Mouse (Mus musculus) heart, embryonic 10.5 days (tissue): ENCODE results near the gene Parp6. TPM values are rescaled to one million over a fixed set of nuclear protein-coding genes. Genes with fewer than 3 reads are reported as not detected.
A peak's percentile ranks its signal among the peaks of the same experiment; 100 is the strongest.

Source experiments
- DNase-seq: peaks from one replicate; pipeline ENCODE4 v3.0.0-alpha.2; 2017; ENCODE audit warnings: low spot score
- H3K27ac ChIP-seq: fragments of 300-500 bp; sonication (generic); 2 replicates; pipeline ENCODE4 v1.5.1; 2016; ENCODE audit warnings: mild to moderate bottlenecking
- H3K27me3 ChIP-seq: fragments of 300-500 bp; sonication (generic); 2 replicates; pipeline ENCODE4 v1.6.1; 2016; ENCODE audit warnings: mild to moderate bottlenecking; ENCODE audit not compliant: poor library complexity, insufficient read depth, severe bottlenecking
- H3K36me3 ChIP-seq: fragments of 300-500 bp; sonication (generic); 2 replicates; pipeline ENCODE4 v1.6.1; 2016; ENCODE audit warnings: mild to moderate bottlenecking, moderate library complexity
- H3K4me1 ChIP-seq: fragments of 300-500 bp; sonication (generic); 2 replicates; pipeline ENCODE4 v1.6.1; 2016; ENCODE audit warnings: mild to moderate bottlenecking
- H3K4me3 ChIP-seq: fragments of 300-500 bp; sonication (generic); 2 replicates; pipeline ENCODE4 v1.5.1; 2016; ENCODE audit warnings: mild to moderate bottlenecking, moderate library complexity
- H3K9me3 ChIP-seq: fragments of 300-500 bp; sonication (generic); 2 replicates; pipeline ENCODE4 v1.6.1; 2016; ENCODE audit warnings: mild to moderate bottlenecking, moderate library complexity
- WGBS: fragments of 180-500 bp; shearing (Covaris S2); methylation state at CpG from one replicate; pipeline ENCODE4 v1.1.7; 2016; 5-methylcytosine and 5-hydroxymethylcytosine counted together
- polyA plus RNA-seq: library from polyadenylated mRNA; unstranded; fragments of >200 nt; fragmentation: Nextera tagmentation; extraction: Ambion mirVana; gene quantifications from 2 replicates; pipeline ENCODE4 v1.2.1, GENCODE M21; 2016

Parp6 gene
- polyA plus RNA-seq, 1 experiment from 2014 or later, result 23.9 TPM

GRCm38 (mm10) chr9:59615797-59616196, 1.3 kb upstream of the Parp6 start:
- no peak overlapping the region for H3K27ac ChIP-seq
- no peaks in the 10 kb centered on the region for H3K27me3 ChIP-seq
- H3K36me3 ChIP-seq, result no peaks in the 10 kb centered on the region
- 82% methylated on average over 2 of the region's 2 CpGs for WGBS
- peaks cover 15% of the 10 kb centered on the region for H3K4me1 ChIP-seq
- DNase-seq, result no peak
- no peak overlapping the region for H3K4me3 ChIP-seq
- no peaks in the 10 kb centered on the region for H3K9me3 ChIP-seq

GRCm38 (mm10) chr9:59617307-59617973, 356 bp downstream of the Parp6 start:
- no peak for DNase-seq
- H3K4me1 ChIP-seq, result peaks cover 15% of the 10 kb centered on the region
- no peaks in the 10 kb centered on the region for H3K9me3 ChIP-seq
- peaks cover 6% of the 10 kb centered on the region for H3K36me3 ChIP-seq
- H3K4me3 ChIP-seq, result peak overlapping the region; percentile 93
- WGBS, result under 1% methylated on average over 58 of the region's 58 CpGs
- peak overlapping the region; percentile 97 for H3K27ac ChIP-seq
- no peaks in the 10 kb centered on the region for H3K27me3 ChIP-seq

GRCm38 (mm10) chr9:59638372-59638771, 21.3 kb downstream of the Parp6 start:
- H3K4me3 ChIP-seq, result no peak overlapping the region
- 71% methylated on average over 1 of the region's 1 CpGs for WGBS
- DNase-seq, result no peak
- no peaks in the 10 kb centered on the region for H3K27me3 ChIP-seq
- no peaks in the 10 kb centered on the region for H3K4me1 ChIP-seq
- H3K27ac ChIP-seq, result no peak overlapping the region
- H3K36me3 ChIP-seq, result peaks cover 70% of the 10 kb centered on the region
- H3K9me3 ChIP-seq, result no peaks in the 10 kb centered on the region

GRCm38 (mm10) chr9:59639936-59640335, 22.9 kb downstream of the Parp6 start:
- Histone ChIP-seq H3K9me3 (no peaks in the 10 kb centered on the region), H3K27me3 (no peaks in the 10 kb centered on the region), H3K27ac (no peak overlapping the region), H3K4me1 (no peaks in the 10 kb centered on the region), H3K4me3 (no peak overlapping the region), H3K36me3 (peaks cover 54% of the 10 kb centered on the region)
- 85% methylated on average over 4 of the region's 4 CpGs for WGBS
- DNase-seq, result no peak

- no peaks in the 10 kb centered on the region for H3K27me3 ChIP-seq
- H3K27ac ChIP-seq, result no peak overlapping the region
- H3K4me1 ChIP-seq, result no peaks in the 10 kb centered on the region
- DNase-seq, result no peak
- 83% methylated on average over 2 of the region's 2 CpGs for WGBS
- no peak overlapping the region for H3K4me3 ChIP-seq
- H3K9me3 ChIP-seq, result no peaks in the 10 kb centered on the region
- peaks cover 40% of the 10 kb centered on the region for H3K36me3 ChIP-seq
Measured at GRCm38 (mm10) chr9:59641320-59641719, 24.2 kb downstream of the Parp6 start.

GRCm38 (mm10) chr9:59649911-59650310, 32.8 kb downstream of the Parp6 start:
- no peaks in the 10 kb centered on the region for H3K9me3 ChIP-seq
- no peak overlapping the region for H3K4me3 ChIP-seq
- WGBS, result 90% methylated on average over 4 of the region's 4 CpGs
- H3K36me3 ChIP-seq, result peaks cover 28% of the 10 kb centered on the region
- no peak overlapping the region for H3K27ac ChIP-seq
- no peaks in the 10 kb centered on the region for H3K4me1 ChIP-seq
- no peak for DNase-seq
- H3K27me3 ChIP-seq, result no peaks in the 10 kb centered on the region

- H3K4me1 ChIP-seq, result peaks cover 4% of the 10 kb centered on the region; the same call in 1 of the 2 replicates
- no peak for DNase-seq
- no peak overlapping the region for H3K4me3 ChIP-seq
- no peak overlapping the region for H3K27ac ChIP-seq
- no peaks in the 10 kb centered on the region for H3K27me3 ChIP-seq
- peaks cover 33% of the 10 kb centered on the region for H3K36me3 ChIP-seq
- H3K9me3 ChIP-seq, result no peaks in the 10 kb centered on the region
- 19% methylated on average over 3 of the region's 3 CpGs for WGBS
Measured at GRCm38 (mm10) chr9:59653371-59653770, 36.3 kb downstream of the Parp6 start.

GRCm38 (mm10) chr9:59654450-59654983, 37.4 kb downstream of the Parp6 start:
- Histone ChIP-seq H3K27ac (no peak overlapping the region), H3K36me3 (peaks cover 23% of the 10 kb centered on the region), H3K27me3 (no peaks in the 10 kb centered on the region), H3K4me3 (no peak overlapping the region), H3K4me1 (peaks cover 12% of the 10 kb centered on the region), H3K9me3 (no peaks in the 10 kb centered on the region)
- 84% methylated on average over 2 of the region's 2 CpGs for WGBS
- no peak for DNase-seq

GRCm38 (mm10) chr9:59655958-59656634, 39.0 kb downstream of the Parp6 start, which contains the start of gene Pkm:
Pkm (plus strand) TSS chr9:59656368.
- peak within 1 kb of the TSS; percentile 78 for H3K4me3 ChIP-seq
- peaks cover 24% of the 10 kb centered on the region for H3K36me3 ChIP-seq
- H3K27ac ChIP-seq, result peak within 1 kb of the TSS; percentile 97
- no peaks in the 10 kb centered on the region for H3K9me3 ChIP-seq
- peak; percentile 99 for DNase-seq
- whole genome bisulfite sequencing, result under 1% methylated on average over 46 of the region's 46 CpGs
- H3K4me1 ChIP-seq, result peaks cover 28% of the 10 kb centered on the region
- no peaks in the 10 kb centered on the region for H3K27me3 ChIP-seq

GRCm38 (mm10) chr9:59656635-59657617, 39.8 kb downstream of the Parp6 start:
- peak; percentile 95 for DNase-seq
- Histone ChIP-seq H3K9me3 (no peaks in the 10 kb centered on the region), H3K27me3 (no peaks in the 10 kb centered on the region), H3K4me1 (peaks cover 36% of the 10 kb centered on the region), H3K4me3 (peak overlapping the region; percentile 78), H3K36me3 (peaks cover 29% of the 10 kb centered on the region), H3K27ac (peak overlapping the region; percentile 97)
- WGBS, result under 1% methylated on average over 65 of the region's 65 CpGs

GRCm38 (mm10) chr9:59658146-59658545, 41.1 kb downstream of the Parp6 start:
- Histone ChIP-seq H3K9me3 (no peaks in the 10 kb centered on the region), H3K4me1 (peaks cover 49% of the 10 kb centered on the region), H3K27ac (peak overlapping the region; percentile 97), H3K27me3 (no peaks in the 10 kb centered on the region), H3K36me3 (peaks cover 41% of the 10 kb centered on the region), H3K4me3 (peak overlapping the region; percentile 78)
- no peak for DNase-seq
- 8% methylated on average over 4 of the region's 4 CpGs for WGBS
